Mouse (Mus musculus): ENCODE data around the gene Zfp511. TPM values are rescaled to one million over a fixed set of nuclear protein-coding genes. Genes with fewer than 3 reads are reported as not detected.
A peak's percentile ranks its signal among the peaks of the same experiment; 100 is the strongest.

The Zfp511 gene
- total RNA-seq, 2 experiments from 2014 or later, result 18.8 to 25.9 TPM

DNA sequence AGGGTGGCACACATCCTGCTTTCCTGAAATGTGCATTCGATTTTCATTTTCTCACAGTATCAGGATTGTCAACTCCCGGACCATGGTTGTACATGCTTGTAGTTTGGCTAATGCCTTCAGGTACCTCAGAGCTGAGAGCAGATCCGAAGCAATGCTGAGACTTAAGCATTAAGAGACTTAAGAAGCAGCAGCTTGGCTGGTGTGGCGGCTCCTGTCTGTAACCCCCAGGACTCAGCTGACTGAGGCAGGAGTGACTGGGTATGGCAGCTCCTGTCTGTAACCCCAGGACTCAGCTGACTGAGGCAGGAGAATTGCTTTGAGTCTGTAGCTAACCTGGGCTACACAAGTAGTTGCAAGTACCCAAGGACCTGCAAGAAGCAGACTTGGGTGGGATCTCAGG is 9.4 kb downstream of the Zfp511 start:
- DNase-seq (ENCODE audit: low spot score in 2 of 2), result no peak
- intact Hi-C loops (cut with DNase I), result no loop called here

DNA sequence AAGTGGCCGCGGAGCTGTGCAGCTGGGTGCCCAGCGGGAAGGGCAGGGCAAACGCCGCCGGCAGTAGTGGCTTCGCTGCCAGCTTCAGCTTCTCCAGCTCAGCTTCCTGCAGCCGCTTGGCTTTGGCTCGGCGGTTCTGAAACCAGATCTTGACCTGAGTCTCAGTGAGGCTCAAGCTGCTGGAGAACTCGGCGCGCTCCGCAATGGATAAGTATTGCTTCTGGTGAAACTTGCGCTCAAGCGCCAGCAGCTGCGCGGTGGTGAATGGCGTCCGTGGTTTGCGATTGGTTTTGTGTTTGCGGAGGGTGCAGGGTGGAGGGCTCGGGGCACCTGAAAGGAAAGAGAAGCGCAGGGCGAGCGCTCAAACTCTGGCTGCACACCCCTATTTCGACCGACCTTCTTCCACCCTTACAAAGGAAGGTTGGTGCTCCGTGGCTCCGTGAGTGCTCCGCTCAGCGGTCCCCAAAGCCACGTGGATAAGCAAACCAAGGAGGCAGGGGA is 11.7 kb downstream of the Zfp511 start:
- DNase-seq (ENCODE audit: low spot score in 2 of 2), result no peak
- intact Hi-C loops (cut with DNase I), result no loop called here

DNA sequence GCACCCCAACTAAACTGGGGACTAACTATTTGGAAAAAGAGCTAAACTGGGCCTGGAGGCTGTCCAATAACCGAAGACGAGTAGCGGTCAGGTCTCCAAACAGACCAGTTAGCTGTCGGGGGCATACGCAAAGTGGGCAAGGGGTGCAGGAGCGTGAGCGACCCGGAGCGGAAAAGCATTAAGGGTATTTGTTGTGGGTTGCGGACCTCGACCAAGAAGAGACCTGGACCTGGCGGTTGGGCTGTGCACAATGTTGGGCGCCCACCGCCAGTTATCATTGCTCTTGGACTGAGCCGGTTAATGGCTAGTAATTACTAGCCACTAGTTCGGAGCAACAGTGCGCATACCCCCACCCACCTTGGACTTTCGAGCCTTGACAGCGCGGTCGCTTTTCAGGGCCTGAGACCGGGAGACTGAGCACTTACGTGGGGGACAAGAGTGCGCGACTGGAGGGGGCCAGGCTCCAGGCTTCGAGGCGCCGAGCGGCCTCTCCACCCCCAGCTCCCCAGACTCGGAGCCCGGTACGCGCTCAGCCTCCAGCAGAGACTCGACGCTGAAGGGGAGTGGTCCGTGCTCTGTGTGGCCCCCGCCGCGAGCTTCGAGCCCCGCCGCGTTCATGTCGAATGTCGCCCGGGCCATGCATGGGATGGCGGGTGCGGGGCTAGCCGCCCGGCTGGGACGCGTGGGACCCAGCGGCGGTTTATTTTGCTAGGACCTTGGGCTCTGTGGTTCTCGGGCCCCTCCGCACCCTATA is 12.3 kb downstream of the Zfp511 start, which contains the start of gene Msx3:
Msx3 (minus strand) TSS at position 729 of the 754 bp plus-strand sequence.
- DNase-seq (ENCODE audit: low spot score in 2 of 2), result no peak
- intact Hi-C loops (cut with DNase I), result no loop called here

DNA sequence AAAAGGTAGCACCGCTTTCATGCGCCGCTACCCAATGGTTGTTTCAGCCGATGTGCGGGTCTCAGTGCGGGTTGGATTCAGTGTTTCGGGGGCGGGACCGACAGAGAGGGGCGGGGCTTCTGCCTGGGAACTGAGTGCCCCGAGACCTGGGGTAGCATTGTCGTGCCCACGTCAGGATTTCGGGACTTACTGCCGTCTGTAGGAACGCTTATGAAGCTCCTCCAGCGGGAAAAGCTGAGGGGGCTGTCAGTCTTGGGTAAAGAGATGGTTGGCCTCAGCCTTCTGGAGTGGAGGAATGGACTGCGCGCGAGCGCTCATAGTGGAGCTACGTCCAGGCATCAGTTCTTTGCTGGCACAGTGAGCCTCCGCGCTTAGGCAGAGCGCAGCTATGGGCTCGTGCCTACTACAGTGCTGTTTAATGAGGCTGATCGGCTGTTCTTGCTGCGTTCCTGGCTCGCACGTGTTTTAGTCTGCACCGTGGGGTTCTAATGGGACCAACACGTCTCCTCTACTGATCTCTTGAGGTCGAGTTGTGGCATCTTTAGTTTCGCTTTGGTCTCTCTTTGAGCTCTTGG is 13.0 kb downstream of the Zfp511 start:
- intact Hi-C loops (cut with DNase I), result no loop called here
- DNase-seq (ENCODE audit: low spot score in 2 of 2), result no peak

DNA sequence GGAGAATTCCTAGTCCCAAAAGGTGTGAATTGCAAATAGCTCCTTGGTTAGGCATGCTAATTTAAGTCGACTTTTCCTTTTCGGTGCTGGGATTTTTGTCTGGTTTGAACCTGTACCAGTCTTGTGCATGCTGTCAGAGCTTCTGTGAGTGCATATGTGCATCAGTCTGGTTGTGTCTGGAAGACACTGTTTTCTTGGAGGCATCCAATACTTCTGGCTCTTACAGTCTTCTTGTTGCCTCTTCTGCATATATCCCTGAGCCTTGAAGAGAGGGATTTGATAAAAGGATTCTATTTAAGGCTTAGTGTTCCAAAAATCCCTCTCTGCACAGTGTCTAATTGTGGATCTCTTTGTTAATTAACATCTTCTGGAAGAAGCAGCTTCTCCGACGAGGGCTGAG is 17.9 kb downstream of the Zfp511 start:
- intact Hi-C loops (cut with DNase I), result loop anchor here (10.0 kb wide), 1 partner anchor 149 kb away; no protein-coding TSS in a partner anchor
- peak; percentile 21 to 65 for DNase-seq (ENCODE audit: low spot score in 2 of 2)

DNA sequence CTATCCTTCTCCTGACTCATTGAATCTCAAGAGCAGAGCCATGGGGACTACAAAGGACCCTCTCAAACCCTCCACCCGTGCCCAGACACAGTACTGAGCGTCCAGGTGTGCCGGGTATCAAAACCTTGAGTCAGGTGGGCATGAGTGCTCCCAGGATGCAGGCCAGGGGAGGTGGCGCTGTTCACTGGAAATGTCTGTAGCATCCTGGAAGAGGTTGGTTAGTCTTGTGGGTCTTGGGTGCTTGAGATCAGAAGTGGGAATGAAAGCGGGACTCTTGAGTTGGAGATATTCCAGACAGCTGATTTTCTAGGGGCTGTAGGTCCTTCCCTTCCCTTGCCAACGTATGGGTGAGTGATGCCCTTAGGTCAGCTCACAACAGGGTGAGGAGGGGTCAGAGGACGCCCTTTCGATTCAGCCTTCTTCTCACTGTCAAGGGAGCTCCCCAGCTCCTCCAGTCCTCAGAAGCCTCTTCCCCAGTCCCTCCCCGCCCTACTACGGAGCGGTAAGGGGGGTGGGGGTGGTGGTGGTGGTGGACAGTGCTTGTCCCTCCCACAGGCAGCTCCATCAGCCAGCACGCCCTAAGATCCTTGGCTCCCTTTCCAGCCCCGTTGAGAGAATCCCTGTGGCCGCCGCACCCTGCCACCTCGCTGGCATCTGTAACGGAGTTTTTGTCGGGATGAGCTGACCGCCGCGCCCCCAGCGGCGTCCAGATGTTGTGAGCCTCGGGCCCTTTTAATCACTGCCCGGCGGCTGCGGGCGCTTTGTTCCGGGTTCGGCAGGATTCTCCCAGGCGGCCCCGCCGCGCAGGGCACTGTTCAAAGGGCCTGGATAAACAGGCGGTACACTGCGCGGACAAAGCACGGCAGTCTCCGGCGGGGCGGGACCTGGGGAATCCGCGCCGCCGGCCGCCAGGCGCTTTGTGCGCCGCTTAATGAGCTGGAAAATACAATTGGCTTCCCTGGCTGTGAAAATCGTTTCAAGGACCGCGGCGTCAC is 21.5 kb downstream of the Zfp511 start:
- intact Hi-C loops (cut with DNase I), result loop anchor here (10.0 kb wide), 1 partner anchor 153 kb away; no protein-coding TSS in a partner anchor
- DNase-seq (ENCODE audit: low spot score in 2 of 2), result peak in 1 of 2 experiments; percentile 17

DNA sequence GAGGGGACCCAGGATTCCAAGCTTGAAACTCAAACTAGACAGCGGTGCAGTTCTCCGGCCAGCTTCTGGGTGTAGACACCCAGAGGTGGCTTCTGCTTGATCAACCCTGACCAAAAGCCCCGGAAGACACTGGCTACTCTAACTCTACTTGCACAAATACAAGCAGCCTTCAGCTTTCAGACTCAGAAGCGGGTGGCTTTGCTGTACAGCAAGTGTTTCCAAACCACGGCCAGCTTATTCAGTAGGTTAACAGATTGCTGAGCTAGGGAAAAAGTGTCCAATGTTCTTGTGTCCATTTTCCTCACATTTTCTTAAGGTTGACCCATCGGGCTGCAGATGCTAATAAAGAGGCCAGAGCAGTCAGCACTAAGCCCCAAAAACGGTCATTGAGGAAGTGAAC is 22.3 kb downstream of the Zfp511 start:
- intact Hi-C loops (cut with DNase I), result loop anchor here (10.0 kb wide), 1 partner anchor 154 kb away; no protein-coding TSS in a partner anchor
- no peak for DNase-seq (ENCODE audit: low spot score in 2 of 2)

DNA sequence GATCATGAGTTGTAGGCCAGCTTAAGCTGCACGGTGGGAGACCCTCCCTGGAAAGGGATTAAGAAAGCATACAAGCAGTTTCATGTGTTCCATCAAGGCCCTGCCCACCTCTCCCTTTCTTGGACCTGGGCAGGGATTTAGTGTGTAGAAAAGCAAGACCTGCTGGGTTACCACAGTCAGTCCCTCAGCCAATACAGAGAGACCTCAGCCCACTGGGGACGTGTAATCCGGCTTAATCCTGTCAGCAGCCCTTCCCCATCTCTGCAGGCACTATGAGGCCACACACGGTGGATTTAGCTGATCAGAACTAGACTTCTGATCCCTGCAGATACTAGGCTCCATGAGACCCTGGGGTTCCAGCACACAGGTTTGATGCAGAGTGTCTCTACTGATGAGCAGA is 23.4 kb downstream of the Zfp511 start:
- no peak for DNase-seq (ENCODE audit: low spot score in 2 of 2)
- intact Hi-C loops (cut with DNase I), result loop anchor here (10.0 kb wide), 1 partner anchor 155 kb away; no protein-coding TSS in a partner anchor

DNA sequence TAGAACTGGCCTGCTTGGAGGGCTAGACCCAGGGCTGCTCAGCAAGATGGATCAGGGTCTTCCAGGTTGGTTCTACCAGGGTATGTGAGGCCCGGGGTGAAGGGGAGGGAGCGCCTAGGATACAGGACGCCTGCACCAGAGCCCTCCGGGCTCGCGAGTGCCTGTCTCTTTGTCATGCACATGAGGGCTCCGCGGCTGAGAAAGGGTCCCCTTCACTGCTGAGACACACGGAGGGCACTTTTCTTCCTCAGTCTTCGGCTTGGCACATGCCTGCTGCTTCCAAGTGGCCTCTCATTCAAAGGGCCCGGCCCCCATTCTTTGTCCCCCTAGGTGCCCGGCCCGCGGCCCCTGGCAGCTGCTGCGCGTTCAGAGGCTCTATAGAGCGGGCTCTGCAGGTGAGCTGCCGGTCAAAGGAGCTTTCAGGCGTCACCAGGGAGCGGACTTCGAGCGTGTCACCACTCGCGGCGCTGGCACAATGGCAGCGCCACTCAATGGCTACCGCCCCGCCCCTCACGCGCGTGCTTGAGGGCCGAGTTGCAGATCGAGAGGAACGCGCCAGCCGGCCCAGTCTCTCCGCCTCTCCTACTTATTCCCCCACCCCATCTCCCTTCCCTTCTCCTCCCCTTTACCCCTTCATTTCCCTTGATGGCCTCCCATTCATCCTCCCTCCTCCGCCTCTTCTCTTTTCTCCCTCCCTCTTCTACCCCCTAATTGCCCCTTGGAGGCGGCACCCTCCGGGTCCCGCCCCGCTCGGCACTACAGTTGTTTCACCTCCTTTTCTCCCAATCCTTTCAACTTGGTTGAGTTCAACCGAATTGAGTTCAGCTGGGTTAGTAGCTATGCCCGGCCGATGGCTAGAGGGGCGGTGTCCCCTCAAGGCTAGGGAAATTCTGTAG is 25.0 kb downstream of the Zfp511 start:
- peak in 1 of 2 experiments; percentile 28 for DNase-seq (ENCODE audit: low spot score in 2 of 2)
- intact Hi-C loops (cut with DNase I), result loop anchor here (5.0 to 10.0 kb wide), 2 partner anchors 414 to 446 kb away; no protein-coding TSS in a partner anchor

DNA sequence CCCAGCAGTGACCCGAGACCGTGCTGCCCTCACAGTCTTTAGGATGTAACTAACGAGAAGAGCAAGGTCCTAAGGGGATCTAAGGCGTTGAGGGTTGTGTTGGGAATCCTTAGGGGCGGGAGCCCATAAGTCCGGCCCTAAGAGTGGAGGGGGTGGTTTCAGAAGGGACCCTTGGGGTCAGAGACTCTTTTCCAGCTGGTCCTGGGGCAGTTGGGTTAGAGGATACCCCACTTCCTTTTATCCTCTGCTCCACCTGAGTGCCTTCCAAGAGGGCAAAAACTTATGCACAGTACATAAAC is 25.6 kb downstream of the Zfp511 start:
- no peak for DNase-seq (ENCODE audit: low spot score in 2 of 2)
- intact Hi-C loops (cut with DNase I), result loop anchor here (5.0 to 10.0 kb wide), 2 partner anchors 414 to 447 kb away; no protein-coding TSS in a partner anchor

DNA sequence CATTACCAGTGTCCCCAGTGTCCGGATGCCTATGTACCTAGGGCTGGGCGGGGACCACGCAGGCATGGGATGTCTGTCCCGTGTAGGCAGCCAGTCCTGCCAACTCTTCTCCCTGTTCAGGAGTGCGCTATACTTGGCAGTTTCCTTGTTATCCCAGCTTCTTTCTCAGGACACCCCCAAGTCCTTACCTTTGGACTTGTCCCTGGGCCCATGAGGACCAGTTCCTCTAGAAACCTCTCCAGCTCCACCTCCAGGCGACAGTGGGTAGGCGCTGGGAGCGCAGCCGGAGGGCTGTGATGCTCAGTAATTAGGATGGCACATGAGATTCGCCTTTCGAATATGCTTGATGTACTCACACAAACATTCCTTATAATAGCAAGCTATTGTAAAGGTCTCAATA is 26.1 kb downstream of the Zfp511 start:
- intact Hi-C loops (cut with DNase I), result loop anchor here (5.0 to 10.0 kb wide), 2 partner anchors 415 to 448 kb away; no protein-coding TSS in a partner anchor
- peak; percentile 33 to 45 for DNase-seq (ENCODE audit: low spot score in 2 of 2)

DNA sequence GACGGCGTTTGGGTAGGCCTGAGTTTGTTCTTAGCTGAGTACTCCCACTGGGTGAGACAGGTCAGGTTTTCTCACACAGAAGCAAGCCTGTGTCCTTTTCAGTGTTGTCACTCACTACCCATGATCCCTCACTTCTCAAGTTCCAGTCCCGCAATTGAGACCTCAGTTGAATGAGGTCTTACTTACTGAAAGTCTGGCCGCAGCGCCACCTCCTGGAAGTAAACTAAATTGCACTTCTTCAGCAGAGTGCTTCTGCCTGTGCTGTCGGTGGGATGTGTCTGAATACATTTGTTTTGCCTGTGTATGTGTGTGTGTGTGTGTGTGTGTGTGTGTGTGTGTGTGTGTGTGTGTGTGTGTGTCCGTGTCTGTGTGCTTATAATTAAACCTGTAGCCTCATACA is 26.9 kb downstream of the Zfp511 start:
- intact Hi-C loops (cut with DNase I), result loop anchor here (1.0 to 10.0 kb wide), 3 partner anchors 94 to 448 kb away; no protein-coding TSS in a partner anchor
- DNase-seq (ENCODE audit: low spot score in 2 of 2), result peak; percentile 88 to 90

DNA sequence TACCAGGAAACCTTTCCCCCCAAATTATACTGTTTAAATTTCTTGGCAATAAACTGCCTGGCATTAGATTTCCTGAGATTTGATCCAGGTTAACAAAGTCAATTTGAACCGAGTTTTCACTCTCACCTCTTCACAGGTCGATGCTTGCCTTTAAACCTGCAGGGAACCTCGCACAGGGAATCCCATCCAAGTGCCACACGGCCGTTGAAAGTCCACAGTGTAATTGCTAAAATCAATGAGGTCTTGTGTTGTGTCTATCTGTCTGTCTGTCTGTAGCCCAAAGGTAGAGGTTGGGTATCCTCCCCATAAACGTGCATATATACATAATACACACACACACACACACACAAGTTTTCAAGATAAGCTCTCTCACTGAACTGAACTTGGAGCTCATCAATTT is 31.2 kb downstream of the Zfp511 start:
- intact Hi-C loops (cut with DNase I), result loop anchor here (10.0 kb wide), 1 partner anchor 453 kb away; no protein-coding TSS in a partner anchor
- no peak for DNase-seq (ENCODE audit: low spot score in 2 of 2)

DNA sequence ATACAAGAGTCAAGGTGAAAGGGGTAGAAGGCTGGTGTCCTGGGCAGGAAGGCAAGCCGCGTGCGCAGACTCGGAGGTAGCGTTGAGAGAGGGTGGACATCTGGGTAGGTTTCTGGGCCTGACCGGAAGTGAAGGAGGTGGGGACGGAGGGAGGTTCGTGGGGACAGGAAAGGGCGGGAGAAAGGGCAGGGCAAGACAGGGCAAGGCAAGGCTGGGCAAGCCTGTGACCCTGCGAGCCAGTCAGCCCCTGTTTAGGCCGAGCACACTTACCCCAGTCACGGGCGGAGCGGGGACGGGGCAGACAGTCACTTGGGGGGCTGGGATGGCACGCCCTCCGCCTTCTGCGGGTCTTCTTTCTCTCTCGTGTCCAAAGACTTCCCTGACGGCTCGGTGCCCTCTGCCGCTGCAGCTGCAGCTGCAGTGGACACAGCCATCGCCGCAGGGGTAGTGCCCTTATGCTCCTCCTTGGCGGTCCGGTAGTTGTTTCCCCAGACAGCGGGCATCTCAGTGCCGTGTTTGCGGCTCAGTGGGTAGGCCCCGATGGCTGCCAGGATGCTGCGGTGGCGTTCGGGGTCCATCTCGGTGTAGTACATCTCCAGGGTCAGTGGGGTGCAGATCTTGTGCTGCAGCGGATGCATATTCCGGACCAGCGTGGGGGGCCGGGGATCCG is 34.0 kb downstream of the Zfp511 start:
- intact Hi-C loops (cut with DNase I), result no loop called here
- no peak for DNase-seq (ENCODE audit: low spot score in 2 of 2)

DNA sequence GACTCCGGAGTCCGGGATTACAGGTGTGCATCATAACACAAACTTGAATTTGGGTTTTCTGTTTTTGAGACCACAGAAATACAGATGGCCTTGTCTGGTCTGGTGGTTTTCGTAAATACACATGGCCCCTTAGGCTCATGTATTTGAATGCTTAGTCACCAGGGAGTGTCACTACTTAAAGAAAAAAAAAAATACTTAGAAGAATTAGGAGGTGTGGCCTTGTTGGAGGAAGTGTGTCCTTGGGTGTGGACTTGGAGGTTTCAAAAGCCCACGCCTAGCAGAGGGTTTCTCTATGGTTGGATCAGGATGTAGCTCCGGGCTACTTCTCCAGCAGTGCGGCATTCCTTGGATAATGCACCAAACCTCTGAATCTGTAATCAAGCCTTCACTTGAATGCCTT is 41.5 kb downstream of the Zfp511 start:
- intact Hi-C loops (cut with DNase I), result loop anchor here (5.0 kb wide), 1 partner anchor 825 kb away; the partner anchor contains the start of gene Cox8b

DNA sequence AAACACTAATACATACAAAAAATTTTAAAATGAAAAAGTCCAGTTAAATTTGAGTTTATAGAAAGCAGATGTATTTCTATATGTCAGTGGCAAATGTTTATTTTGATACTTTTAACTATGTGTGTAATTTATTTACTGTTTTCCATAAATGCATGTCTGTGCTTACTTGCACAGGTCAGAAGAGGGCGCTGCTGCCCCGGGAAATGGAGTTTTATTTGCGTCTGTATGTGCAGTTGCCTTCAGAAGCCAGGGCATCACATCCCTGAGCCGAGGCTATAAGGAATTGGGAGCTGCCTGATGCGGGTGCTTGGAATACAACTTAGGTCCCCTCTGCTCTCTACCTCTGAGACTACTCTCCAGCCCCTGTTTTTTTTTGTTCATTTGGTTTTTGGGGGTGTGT is 42.5 kb downstream of the Zfp511 start:
- DNase-seq (ENCODE audit: low spot score in 2 of 2), result peak; percentile 64 to 81
- intact Hi-C loops (cut with DNase I), result loop anchor here (5.0 kb wide), 1 partner anchor 824 kb away; the partner anchor contains the start of gene Cox8b

More for the DNA sequence above, 41.5 kb downstream of the Zfp511 start:
- no peak for DNase-seq (ENCODE audit: low spot score in 2 of 2)

DNA sequence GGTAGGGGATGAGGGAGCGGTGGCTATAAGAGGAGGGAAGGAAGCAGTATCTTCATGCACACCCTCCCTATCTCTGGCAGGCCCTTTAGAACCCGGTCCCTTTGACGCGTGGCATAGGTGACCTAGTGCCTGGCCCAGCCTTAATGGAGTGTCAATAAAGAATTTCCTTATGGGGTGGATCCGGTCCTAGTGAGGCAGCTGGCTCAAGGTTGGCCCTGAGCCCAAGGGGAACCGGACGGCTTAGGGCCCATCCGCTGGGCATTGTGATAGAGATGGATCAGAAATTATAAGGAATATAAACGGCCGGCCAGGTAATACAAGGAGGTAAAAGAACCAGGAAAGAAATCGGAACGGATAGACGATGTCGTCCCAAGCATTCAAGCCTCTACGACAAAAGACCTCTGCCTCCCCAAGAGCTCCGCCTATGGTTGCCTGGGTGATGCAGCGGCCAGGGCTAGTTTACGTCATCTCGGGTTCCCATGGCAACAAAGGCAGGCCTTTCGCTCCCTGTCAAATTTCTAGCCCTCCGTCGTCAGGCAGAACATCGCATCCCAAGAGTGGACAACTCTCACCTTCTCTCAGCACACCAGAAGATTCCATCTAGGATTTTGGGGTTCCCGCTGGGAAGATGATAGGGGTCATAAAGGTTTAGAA is 44.4 kb downstream of the Zfp511 start:
- intact Hi-C loops (cut with DNase I), result loop anchor here (2.0 to 5.0 kb wide), 4 partner anchors 37 to 747 kb away; partner anchors contain the start of genes Echs1, Mtg1 and Paox
- DNase-seq (ENCODE audit: low spot score in 2 of 2), result peak; percentile 94 to 96
